Mouse (Mus musculus): ENCODE data around the gene Gtf3c2. TPM values are rescaled to one million over a fixed set of nuclear protein-coding genes. Genes with fewer than 3 reads are reported as not detected.

Gene Gtf3c2
- polyA plus RNA-seq, 1 experiment from 2014 or later = 69.5 TPM

DNA sequence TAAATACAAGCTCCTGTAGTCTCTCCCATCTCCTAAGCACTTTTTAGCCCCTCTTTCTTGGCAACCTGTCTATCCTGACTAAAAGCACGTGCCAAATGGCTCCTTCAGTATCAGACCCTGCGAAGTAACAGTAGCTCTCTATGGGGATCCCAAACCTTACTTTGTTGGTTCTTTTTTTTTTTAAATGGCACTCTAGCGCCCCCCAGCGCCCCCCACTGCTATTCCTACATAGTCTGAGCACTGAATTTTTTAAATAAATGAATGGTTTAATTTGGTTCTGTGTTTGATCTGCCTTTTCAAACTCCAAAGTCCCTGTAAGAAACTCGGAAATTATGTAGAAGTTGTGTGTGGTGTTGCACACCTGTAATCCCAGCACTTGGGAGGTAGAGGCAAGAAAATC is 53.9 kb downstream of the Gtf3c2 start:
- Histone ChIP-seq H3K4me3 (no peak overlapping the region), H3K4me1 (no peaks in the 10 kb centered on the region), H3K27me3 (no peaks in the 10 kb centered on the region), H3K4me2 (replicated peaks) (no peak overlapping the region), H3K27ac (replicated peaks) (no peak overlapping the region), H3K36me3 (no peaks in the 10 kb centered on the region), H3K9ac (replicated peaks) (no peak overlapping the region), H3K9me3 (no peaks in the 10 kb centered on the region)
- ATAC-seq (replicated peaks) = no peak
- WGBS = 41% methylated on average over 5 of the region's 5 CpGs

GRCm38 (mm10) chr5:31123481-31123880 is 56.5 kb downstream of the Gtf3c2 start:
- WGBS = 44% methylated on average over 2 of the region's 2 CpGs
- no peak overlapping the region for H3K27ac ChIP-seq (replicated peaks)

GRCm38 (mm10) chr5:31121111-31121510 is 58.8 kb downstream of the Gtf3c2 start:
- no peak overlapping the region for H3K4me2 ChIP-seq (replicated peaks)
- no peaks in the 10 kb centered on the region for H3K9me3 ChIP-seq
- no peak overlapping the region for H3K9ac ChIP-seq (replicated peaks)
- no peaks in the 10 kb centered on the region for H3K36me3 ChIP-seq
- no peak for ATAC-seq (replicated peaks)
- H3K4me3 ChIP-seq = no peak overlapping the region
- 89% methylated on average over 8 of the region's 8 CpGs for WGBS
- H3K27me3 ChIP-seq = no peaks in the 10 kb centered on the region
- H3K27ac ChIP-seq (replicated peaks) = no peak overlapping the region
- no peaks in the 10 kb centered on the region for H3K4me1 ChIP-seq

More at GRCm38 (mm10) chr5:31123481-31123880, 56.5 kb downstream of the Gtf3c2 start:
- Histone ChIP-seq H3K36me3 (no peaks in the 10 kb centered on the region), H3K4me1 (no peaks in the 10 kb centered on the region), H3K27me3 (no peaks in the 10 kb centered on the region), H3K9ac (replicated peaks) (no peak overlapping the region), H3K4me2 (replicated peaks) (no peak overlapping the region), H3K9me3 (no peaks in the 10 kb centered on the region), H3K4me3 (no peak overlapping the region)
- ATAC-seq (replicated peaks) = no peak

GRCm38 (mm10) chr5:31116912-31117311 is 63.0 kb downstream of the Gtf3c2 start:
- no peak for ATAC-seq (replicated peaks)
- Histone ChIP-seq H3K4me2 (replicated peaks) (no peak overlapping the region), H3K9ac (replicated peaks) (no peak overlapping the region), H3K9me3 (no peaks in the 10 kb centered on the region), H3K27ac (replicated peaks) (no peak overlapping the region), H3K4me1 (no peaks in the 10 kb centered on the region), H3K4me3 (no peak overlapping the region), H3K27me3 (no peaks in the 10 kb centered on the region), H3K36me3 (no peaks in the 10 kb centered on the region)
- 33% methylated on average over 10 of the region's 10 CpGs for WGBS

GRCm38 (mm10) chr5:31116354-31116753 is 63.6 kb downstream of the Gtf3c2 start, which contains the start of gene Trim54:
Gene Trim54 (plus strand): TSS chr5:31116712.
- Histone ChIP-seq H3K27me3 (no peaks in the 10 kb centered on the region), H3K4me1 (no peaks in the 10 kb centered on the region), H3K9me3 (no peaks in the 10 kb centered on the region), H3K4me3 (no peak within 1 kb of the TSS), H3K9ac (replicated peaks) (no peak within 1 kb of the TSS), H3K27ac (replicated peaks) (no peak within 1 kb of the TSS), H3K4me2 (replicated peaks) (no peak within 1 kb of the TSS), H3K36me3 (no peaks in the 10 kb centered on the region)
- ATAC-seq (replicated peaks) = no peak
- WGBS = 59% methylated on average over 3 of the region's 3 CpGs

DNA sequence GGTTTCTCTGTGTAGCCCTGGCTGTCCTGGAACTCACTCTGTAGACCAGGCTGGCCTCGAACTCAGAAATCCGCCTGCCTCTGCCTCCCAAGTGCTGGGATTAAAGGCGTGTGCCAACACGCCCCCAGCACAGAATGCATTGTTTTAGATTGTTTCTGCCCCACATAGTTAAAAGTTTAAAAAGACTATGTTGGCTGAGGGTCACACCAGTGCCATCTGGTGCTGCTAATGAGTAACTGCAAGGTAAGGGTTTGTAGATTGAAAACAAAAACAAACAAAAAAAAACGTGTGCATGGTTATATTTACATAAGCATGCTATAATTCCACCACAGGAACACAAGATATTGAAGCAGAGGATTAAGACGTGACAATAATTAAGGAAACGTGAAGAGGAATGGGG is 69.2 kb downstream of the Gtf3c2 start:
- no peaks in the 10 kb centered on the region for H3K4me1 ChIP-seq
- no peak overlapping the region for H3K4me2 ChIP-seq (replicated peaks)
- 42% methylated on average over 7 of the region's 7 CpGs for WGBS
- H3K4me3 ChIP-seq = no peak overlapping the region
- no peak overlapping the region for H3K27ac ChIP-seq (replicated peaks)
- H3K9ac ChIP-seq (replicated peaks) = no peak overlapping the region
- no peaks in the 10 kb centered on the region for H3K9me3 ChIP-seq
- no peak for ATAC-seq (replicated peaks)
- no peaks in the 10 kb centered on the region for H3K36me3 ChIP-seq
- no peaks in the 10 kb centered on the region for H3K27me3 ChIP-seq

DNA sequence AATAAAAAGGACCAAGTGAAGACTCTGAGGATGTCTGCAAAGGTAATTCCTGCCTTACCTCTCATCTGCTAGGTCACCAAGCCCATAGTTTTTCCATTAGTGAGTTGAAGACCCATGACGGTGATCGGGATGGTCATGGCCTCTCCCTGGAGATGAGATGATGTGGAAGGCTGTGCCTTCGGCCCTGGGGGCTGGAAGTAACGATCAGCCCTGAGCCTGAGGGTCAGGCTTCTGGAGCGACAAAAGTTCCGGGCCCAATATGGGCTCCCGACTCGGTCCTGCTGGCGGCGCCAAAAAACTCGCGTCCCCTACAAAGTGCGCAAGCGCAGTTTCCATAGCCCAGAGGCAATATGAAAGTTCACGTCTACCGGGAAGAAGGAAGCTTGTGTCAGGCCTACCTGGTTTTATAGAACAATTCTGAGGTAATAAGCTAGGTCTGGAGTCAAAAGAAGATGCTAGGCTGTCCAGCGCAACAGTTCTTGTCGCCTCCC is 71.9 kb downstream of the Gtf3c2 start, which contains the start of gene Slc30a3:
TSS of gene Slc30a3 (minus strand) at position 238 of the 491 bp plus-strand sequence.
- WGBS = 91% methylated on average over 18 of the region's 18 CpGs
- no peak within 1 kb of the TSS for H3K4me2 ChIP-seq (replicated peaks)
- H3K27me3 ChIP-seq = no peaks in the 10 kb centered on the region
- H3K4me1 ChIP-seq = no peaks in the 10 kb centered on the region
- no peak within 1 kb of the TSS for H3K4me3 ChIP-seq
- H3K27ac ChIP-seq (replicated peaks) = no peak within 1 kb of the TSS
- no peak for ATAC-seq (replicated peaks)
- no peaks in the 10 kb centered on the region for H3K36me3 ChIP-seq
- H3K9me3 ChIP-seq = no peaks in the 10 kb centered on the region
- no peak within 1 kb of the TSS for H3K9ac ChIP-seq (replicated peaks)

Other genes with a start within 250 kb of the Gtf3c2 start
- 15.9 and 18.5 TPM in 2 replicates for gene Cgref1, start 234.6 kb downstream of the Gtf3c2 start, polyA plus RNA-seq (2015; fragmentation: Nextera tagmentation; extraction: Ambion mirVana)
- gene Preb, start 219.8 kb downstream of the Gtf3c2 start, polyA plus RNA-seq (2015; fragmentation: Nextera tagmentation; extraction: Ambion mirVana) = 123 and 127 TPM in 2 replicates
- gene Tcf23, start 211.5 kb downstream of the Gtf3c2 start, polyA plus RNA-seq (2015; fragmentation: Nextera tagmentation; extraction: Ambion mirVana) = not detected in 2 replicates
- gene Atraid, start 131.8 kb downstream of the Gtf3c2 start, polyA plus RNA-seq (2015; fragmentation: Nextera tagmentation; extraction: Ambion mirVana) = 144 and 153 TPM in 2 replicates
- gene Slc5a6, start 131.2 kb downstream of the Gtf3c2 start, polyA plus RNA-seq (2015; fragmentation: Nextera tagmentation; extraction: Ambion mirVana) = 13.6 and 16.0 TPM in 2 replicates
- gene Cad, start 125.4 kb downstream of the Gtf3c2 start, polyA plus RNA-seq (2015; fragmentation: Nextera tagmentation; extraction: Ambion mirVana) = 17.6 and 19.8 TPM in 2 replicates
- gene Dnajc5g, start 73.9 kb downstream of the Gtf3c2 start, polyA plus RNA-seq (2015; fragmentation: Nextera tagmentation; extraction: Ambion mirVana) = not detected in 2 replicates
- 1.5 and 2.2 TPM in 2 replicates for gene Slc30a3, start 71.9 kb downstream of the Gtf3c2 start, polyA plus RNA-seq (2015; fragmentation: Nextera tagmentation; extraction: Ambion mirVana)
- not detected in 2 replicates for gene Trim54, start 63.4 kb downstream of the Gtf3c2 start, polyA plus RNA-seq (2015; fragmentation: Nextera tagmentation; extraction: Ambion mirVana)
- gene Ucn, start 41.3 kb downstream of the Gtf3c2 start, polyA plus RNA-seq (2015; fragmentation: Nextera tagmentation; extraction: Ambion mirVana) = not detected in 2 replicates
- 54.6 and 54.8 TPM in 2 replicates for gene Mpv17, start 25.9 kb downstream of the Gtf3c2 start, polyA plus RNA-seq (2015; fragmentation: Nextera tagmentation; extraction: Ambion mirVana)
- 1.2 and 1.8 TPM in 2 replicates for gene Gm29609, start 233 bp downstream of the Gtf3c2 start, polyA plus RNA-seq (2015; fragmentation: Nextera tagmentation; extraction: Ambion mirVana)
- gene Snx17, start 13.1 kb upstream of the Gtf3c2 start, polyA plus RNA-seq (2015; fragmentation: Nextera tagmentation; extraction: Ambion mirVana) = 138 and 143 TPM in 2 replicates
- gene Eif2b4, start 13.3 kb upstream of the Gtf3c2 start, polyA plus RNA-seq (2015; fragmentation: Nextera tagmentation; extraction: Ambion mirVana) = 78.8 and 87.0 TPM in 2 replicates
- 16.3 and 17.7 TPM in 2 replicates for gene Zfp513, start 22.2 kb upstream of the Gtf3c2 start, polyA plus RNA-seq (2015; fragmentation: Nextera tagmentation; extraction: Ambion mirVana)
- gene Ppm1g, start 40.5 kb upstream of the Gtf3c2 start, polyA plus RNA-seq (2015; fragmentation: Nextera tagmentation; extraction: Ambion mirVana) = 170 TPM in 2 replicates
- 156 and 157 TPM in 2 replicates for gene Nrbp1, start 60.7 kb upstream of the Gtf3c2 start, polyA plus RNA-seq (2015; fragmentation: Nextera tagmentation; extraction: Ambion mirVana)
- gene Gm9970, start 61.1 kb upstream of the Gtf3c2 start, polyA plus RNA-seq (2015; fragmentation: Nextera tagmentation; extraction: Ambion mirVana) = 0.34 TPM in 1 of 2 replicates, not detected in the other
- 1.7 and 2.4 TPM in 2 replicates for gene Krtcap3, start 71.5 kb upstream of the Gtf3c2 start, polyA plus RNA-seq (2015; fragmentation: Nextera tagmentation; extraction: Ambion mirVana)
- gene Ift172, start 111.0 kb upstream of the Gtf3c2 start, polyA plus RNA-seq (2015; fragmentation: Nextera tagmentation; extraction: Ambion mirVana) = 36.0 and 38.0 TPM in 2 replicates
- 89.2 and 90.3 TPM in 2 replicates for gene Fndc4, start 115.9 kb upstream of the Gtf3c2 start, polyA plus RNA-seq (2015; fragmentation: Nextera tagmentation; extraction: Ambion mirVana)
- 0.27 and 0.45 TPM in 2 replicates for gene Gckr, start 117.3 kb upstream of the Gtf3c2 start, polyA plus RNA-seq (2015; fragmentation: Nextera tagmentation; extraction: Ambion mirVana)

All from forebrain, embryonic 15.5 days (tissue).